Mouse (Mus musculus) urinary bladder, postnatal 25 days (tissue): ENCODE measurements around the gene Grin1.
"Not testable (repeated sequence)": the region's sequence is repeated elsewhere in the genome, so short reads cannot be mapped to it uniquely, and the experiment has no call there.

Experiments used
- DNase-seq: peaks from one replicate; pipeline ENCODE4 v3.0.0; 2022; ENCODE audit warnings: low spot score

The Grin1 gene

DNA sequence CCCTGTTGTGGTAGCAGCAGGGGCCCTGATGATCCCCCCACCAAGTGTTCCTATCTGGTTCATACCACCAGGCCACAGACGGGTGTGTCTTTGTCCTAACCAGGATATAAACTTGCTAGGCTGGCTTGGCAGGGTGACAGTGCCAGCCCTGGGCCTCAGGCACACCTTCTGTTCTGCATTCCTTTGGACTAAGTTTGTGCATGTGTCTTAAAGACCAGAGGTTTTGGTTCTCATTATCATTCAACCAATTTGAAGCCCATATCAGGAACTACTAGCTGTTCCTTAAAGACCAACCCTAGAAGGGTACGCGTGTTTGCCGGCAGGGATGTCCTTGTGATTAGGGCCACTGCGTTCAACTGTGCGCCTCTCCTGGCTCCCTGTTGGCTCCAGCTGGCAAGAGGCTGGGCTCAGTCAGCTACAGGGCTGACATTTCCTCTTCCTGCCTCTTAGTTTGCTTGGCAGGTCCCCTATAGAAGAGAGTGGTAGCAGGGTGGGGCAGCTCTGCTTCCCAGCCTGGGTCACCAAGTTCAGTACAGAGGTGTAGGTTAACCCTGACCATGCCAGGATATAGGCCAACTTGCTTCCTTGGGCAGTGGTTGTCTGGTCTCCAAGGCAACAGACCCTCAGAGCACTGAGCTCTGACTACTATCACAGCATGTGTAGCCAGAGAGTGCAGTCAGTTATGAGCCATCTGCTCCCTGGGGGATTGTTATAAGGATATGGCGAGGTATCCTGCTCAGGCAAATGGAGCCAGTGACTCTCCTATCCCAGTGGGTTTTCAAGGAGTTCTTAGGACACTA lies 31.9 kb downstream of the Grin1 start:
- peak; percentile 59 for DNase-seq

DNA sequence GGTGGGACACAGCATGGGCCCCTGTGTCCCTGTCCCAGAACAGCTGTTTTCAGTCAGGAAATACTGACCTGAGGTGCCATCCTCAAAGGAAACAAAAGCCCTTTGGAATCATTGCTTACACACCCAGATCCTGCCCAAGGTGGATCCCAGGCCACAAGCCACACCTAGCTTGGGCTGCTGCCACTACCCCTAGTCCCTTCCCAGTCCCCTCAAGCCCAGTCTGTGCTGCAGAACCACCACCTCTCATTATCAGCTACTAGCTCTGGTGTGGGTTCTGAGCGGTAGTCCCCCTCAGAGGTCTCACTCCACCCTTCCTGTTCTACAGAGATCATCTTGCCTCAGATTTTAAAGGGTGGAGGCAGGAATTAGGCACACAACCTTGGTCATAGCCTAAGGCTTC lies 32.7 kb downstream of the Grin1 start:
- no peak for DNase-seq

DNA sequence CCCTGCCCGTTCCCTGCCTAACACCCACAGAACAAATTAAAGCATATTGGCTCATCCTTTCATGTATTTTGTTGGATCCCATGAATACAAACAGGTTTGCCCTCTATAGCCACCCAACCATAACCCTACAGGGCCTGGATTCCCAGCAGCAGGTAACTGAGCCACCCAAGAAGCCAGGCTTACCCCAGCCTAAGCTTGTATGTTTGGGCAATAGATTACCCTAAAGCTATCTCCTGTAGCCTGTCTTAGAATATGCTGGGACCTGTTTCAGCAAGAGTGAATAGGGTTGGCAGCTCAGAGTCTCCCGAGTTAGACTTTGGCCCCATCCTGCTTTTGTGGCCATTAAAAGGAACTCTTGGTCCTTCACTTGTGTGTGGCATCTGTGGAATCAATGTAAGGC lies 33.4 kb downstream of the Grin1 start:
- DNase-seq, result no peak

DNA sequence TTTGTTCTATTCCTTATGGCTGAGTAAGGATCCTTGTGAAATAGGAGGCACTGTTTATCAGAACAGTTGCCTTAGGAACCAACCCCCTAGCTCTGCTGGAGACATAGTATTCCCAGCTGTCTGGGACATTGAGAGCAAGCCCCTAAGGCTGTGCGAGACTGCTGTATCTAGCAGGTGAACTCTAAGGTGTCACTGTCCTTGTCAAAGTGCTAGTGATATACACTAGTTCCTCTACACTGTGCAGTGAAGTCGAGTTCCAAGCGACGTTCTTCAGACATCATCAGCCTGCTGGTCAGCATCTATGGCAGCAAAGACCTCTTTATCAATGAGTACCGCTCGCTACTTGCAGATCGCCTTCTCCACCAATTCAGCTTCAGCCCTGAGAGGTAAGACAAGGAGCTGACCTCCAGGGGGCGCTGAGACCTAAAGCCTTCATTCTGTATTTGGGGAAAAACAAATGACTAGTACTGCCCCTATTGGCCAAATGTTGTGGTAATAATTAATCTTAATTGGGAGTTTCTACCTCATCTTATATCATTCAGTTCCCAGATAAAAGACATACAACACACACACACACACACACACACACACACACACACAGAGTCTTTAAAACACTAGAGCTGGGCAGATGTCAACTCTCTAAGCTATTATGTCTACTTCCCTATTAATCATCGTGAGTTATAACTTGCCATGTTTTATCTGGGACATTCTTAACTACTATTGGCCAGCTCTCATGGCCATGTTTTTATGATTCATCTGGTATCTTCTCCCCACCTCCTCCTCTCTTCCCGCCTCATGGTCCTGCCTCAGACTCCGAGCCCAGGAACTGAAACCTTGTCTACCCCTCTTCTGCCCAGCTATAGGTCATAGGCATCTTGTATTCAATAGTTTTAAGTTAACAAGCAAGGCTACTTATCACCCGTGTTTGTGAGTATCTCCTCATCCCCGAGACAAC lies 39.8 kb downstream of the Grin1 start:
- DNase-seq, result peak; percentile 84

GRCm38 (mm10) chr2:25273010-25273409 lies 46.0 kb downstream of the Grin1 start:
- DNase-seq, result no peak

DNA sequence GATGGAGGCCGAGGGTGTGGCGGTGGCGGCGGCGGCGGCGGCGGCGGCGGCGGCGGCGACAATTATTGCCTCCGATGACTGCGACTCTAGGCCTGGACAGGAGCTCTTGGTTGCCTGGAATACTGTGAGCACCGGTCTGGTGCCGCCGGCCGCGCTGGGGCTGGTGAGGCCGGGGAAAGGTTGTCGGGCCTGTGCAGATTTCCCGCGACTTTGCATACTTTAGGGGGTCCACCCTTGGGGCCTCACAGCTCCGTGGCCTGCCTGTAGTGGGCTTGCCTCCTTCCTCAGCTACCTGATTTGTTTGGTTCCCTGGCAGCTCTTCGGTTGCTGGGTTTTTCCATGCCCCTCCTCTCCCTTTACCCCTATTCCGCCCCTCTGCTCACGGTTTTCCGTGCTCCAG lies 46.5 kb downstream of the Grin1 start:
- no peak for DNase-seq

- peak; percentile 99 for DNase-seq
Measured at GRCm38 (mm10) chr2:25271827-25272511, 47.0 kb downstream of the Grin1 start, which contains the start of the genes Ssna1 and Anapc2. Gene Ssna1 (minus strand): TSS chr2:25272438. Gene Anapc2 (plus strand): TSS chr2:25272478.

DNA sequence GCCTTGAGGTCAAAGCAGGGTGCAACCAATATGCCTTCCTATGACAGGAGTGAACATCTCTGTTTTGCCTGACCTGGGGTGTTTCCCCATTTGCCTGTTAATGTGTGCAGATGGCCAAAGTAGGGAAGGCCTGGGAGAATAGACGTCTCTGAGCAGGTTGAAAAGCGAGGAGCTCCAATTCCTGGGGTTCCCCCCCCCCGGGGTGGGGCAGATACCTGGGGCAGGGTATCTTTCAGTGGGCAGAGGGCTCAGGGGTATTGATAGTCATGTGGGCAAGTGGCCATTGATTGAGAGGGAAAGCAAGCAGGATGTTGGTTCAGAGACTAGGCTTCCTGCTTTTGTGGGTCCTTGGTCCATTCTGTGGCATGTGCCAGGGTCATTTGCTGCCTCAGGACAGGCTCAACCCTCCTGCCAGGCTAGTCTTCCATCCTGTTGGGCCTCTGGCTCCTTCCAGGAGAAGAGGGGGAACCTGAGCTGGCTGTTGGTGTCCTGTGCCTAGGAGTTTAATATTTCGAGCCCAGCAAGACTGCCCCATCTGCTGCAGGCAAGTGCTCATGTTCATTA lies 51.2 kb downstream of the Grin1 start:
- DNase-seq, result no peak

DNA sequence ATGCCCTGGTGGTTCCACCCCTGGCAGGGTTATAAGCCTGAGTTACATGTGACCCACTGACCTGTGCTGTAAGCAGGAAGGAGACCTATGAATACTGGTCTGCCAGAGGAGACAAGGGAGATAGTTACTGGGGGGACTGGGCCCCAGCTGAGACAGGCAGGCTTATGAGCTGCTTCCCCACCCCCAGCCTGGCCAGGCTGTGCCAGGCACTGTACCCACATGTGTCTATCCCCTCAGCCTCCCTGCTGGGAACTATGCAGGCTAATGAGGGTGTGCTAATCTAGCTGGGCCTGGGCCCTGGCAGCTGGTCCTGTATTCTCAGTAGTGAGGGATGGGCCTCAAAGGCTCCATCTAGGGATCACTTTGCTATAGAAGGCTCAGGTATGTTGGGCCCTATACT lies 51.7 kb downstream of the Grin1 start:
- no peak for DNase-seq

DNA sequence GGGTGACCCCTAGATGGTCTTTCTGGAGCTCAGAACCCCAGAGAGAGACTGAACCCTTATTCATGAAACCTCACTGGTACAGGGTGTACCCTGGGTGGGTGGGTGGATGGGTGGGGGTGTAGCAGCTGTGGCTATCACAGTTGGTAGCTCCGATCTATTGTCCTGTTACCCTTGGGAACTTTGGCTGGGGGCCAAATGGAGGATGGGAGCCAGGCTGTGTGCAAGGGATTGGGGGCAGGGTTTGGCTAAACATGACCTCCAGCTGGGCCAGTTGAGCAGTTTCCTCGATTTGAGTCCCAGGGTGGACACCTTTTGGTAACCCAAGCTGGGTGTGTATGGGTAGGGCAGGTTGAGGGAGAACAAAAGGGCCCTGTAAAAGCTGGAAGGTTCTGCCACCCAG lies 52.3 kb downstream of the Grin1 start:
- DNase-seq, result peak; percentile 28

DNA sequence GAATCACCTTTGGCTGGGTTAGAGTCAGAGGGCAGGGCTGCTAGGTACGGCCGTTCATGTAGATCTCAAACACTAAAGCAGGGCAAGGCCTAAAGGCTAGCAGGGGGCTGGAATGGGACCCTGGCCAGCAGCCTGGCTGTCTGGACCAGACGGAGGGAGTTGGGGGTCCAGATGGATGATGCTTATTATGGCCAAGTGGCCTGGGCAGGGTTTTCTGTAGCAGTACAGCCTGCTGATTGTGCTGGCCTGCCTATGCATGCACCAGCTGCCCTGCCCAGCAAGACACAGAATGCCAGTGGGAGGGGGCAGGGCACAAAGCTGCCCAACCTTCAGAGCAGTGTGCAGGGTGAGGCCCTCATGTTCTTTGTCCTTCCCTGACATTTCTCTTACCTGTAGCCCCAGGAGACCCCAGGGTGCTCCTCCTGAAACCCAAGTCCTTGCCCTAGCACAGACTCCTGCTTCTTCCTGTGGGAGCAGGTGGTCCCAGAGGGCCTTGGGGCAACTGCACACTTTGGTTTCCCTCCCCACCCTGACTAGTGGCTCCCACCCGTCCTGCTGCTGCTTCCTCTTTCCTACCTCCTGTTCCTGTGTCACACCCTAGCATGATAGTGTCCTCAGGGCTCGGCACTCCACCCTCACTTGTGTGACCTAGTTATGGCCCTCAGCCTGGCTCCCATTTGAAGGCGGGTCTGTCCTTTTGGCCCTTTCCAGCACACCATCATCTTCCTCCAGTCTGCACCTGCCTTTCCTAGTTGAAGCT lies 52.9 kb downstream of the Grin1 start:
- DNase-seq, result peak; percentile 46

DNA sequence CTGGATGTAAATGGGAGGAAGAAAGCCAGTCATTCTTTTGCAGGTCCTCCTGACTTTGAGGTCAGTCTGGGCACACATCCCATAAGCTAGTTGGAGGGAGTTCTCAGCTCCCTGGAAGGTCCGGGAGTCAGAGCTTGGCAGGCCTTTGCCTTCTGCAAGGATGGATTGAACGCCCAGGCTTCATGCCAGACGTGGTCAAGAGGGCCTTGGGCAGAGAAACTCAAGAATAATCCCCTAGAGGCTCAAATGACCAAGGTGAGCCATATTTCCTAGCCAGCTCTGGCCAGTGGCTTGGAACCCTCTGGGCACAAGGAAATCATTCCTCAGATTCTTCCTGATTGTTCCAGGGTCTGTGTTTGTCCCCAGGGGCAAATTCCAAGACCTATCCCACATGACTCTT lies 54.1 kb downstream of the Grin1 start:
- no peak for DNase-seq

DNA sequence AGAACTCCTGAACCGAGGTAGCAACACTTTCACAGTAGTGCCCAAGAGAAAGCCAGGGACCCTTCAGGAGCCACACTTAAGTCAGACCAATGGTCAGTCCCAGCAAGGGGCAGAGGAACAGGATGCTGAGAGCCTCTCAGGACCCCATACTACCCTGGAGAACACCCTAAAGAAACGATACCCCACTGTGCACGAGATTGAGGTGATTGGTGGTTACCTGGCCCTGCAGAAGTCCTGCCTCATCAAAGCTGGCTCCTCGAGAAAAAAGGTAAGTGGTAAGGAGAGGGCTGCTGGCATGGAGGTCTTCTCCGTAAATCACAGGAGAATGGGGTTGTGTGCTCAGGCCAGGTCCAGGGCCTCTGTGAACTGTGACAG lies 54.7 kb downstream of the Grin1 start:
- DNase-seq, result no peak

- no peak for DNase-seq
Measured at GRCm38 (mm10) chr2:25263623-25264285, 55.2 kb downstream of the Grin1 start.

DNA sequence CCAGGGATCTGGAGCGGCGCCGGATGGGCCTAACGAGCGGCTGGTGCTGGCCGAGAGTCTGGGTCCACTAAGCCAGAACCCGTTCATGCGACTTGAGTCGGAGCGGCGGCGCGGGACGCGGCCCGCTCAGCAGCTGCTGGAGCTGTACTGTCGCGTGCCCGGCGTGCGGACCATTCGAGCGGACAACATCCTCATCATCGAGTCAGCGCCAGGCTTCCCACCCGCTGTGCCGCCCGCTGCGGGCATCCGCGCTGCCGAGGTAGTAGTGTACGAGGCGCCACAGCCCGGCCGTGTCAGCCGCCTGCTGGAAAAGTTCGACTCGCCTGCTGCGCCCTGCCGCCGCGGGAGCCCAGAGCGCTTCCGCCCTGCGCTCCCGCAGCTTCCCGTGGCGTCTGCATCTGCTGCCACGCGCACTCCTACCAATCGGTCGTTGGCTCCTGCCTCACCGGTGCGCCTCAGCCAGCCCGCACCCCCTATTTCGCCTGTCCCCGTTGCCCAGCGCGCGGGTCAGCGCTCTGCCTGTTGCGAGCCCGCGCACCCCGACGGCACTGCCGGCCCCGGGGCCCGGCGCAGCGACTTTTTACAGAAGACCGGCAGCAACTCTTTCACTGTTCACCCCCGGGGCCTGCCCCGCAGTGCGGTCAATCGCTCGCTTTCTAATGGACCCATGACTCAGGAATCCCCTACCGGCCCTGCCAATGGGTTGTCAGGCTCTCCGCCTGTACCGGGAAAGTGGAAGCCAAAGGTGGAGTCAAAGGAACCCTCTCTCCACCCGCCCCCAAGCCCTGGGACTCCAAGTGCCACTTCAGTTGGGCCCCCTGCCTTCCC lies 56.0 kb downstream of the Grin1 start:
- DNase-seq, result no peak

GRCm38 (mm10) chr2:25262291-25262767 lies 56.7 kb downstream of the Grin1 start, which contains the start of gene Tprn:
Gene Tprn (plus strand): TSS chr2:25262618.
- peak; percentile 85 for DNase-seq

DNA sequence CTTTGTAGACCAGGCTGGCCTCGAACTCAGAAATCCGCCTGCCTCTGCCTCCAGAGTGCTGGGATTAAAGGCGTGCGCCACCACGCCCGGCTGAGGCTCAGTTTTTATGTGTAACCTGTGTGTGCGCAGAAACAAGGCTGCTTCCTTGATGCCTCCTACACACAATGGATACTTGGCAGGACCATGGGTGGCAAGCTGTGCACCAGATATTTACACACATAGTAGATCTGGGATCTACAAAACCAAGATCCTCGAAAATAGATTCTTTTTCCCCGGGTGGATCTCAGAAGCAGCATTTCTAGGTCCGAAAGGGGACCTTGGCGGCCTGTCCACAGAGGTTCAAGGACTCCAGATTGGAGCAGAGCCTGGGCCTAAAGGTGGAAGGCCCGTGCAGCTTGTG lies 57.1 kb downstream of the Grin1 start:
- no peak for DNase-seq

DNA sequence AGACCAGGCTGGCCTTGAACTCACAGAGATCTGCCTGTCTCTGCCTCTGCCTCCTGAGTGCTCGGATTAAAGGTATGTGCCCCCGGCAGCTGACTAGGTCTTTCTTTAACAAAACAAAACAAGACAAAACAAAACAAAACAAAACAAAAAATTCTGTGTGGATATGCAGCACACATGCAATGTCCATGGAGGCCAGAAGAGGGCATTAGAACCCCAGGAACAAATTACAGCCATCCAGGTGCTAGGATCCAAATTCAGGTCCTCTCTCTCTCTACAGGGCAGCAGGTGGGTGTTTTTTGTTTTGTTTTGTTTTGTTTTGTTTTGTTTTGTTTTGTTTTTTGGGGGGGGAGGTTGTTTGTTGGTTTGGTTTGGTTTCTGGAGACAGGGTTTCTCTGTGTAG lies 60.1 kb downstream of the Grin1 start:
- no peak for DNase-seq

- not testable (repeated sequence) for DNase-seq
Measured at GRCm38 (mm10) chr2:25257250-25257649, 61.7 kb downstream of the Grin1 start.
